15 mouse cellular contexts compared by ENCODE assay signal in genomic region chr15:81920546-81921217, GRCm38 (mm10). TPM values are rescaled to one million over a fixed set of nuclear protein-coding genes. Genes with fewer than 3 reads are reported as not detected.
A peak's percentile ranks its signal among the peaks of the same experiment; 100 is the strongest.
DNase-seq lines count a peak whose midpoint lies in the region; ATAC-seq lines count a peak whose summit lies in the region.
"Had no signal": no experiment of that assay in that cellular context is flagged by ENCODE, and none has a peak within 500 bp of the region (broad histone marks: within the 10 kb centered on the region; RNA-seq: fewer than 3 reads in every experiment).

No protein-coding gene starts in this region.

- H3K9me3 ChIP-seq in midbrain, embryonic 14.5 days (ENCODE audit: control insufficient read depth, low read length): no peaks in the 10 kb centered on the region
- no peaks in the 10 kb centered on the region for H3K9me3 ChIP-seq in midbrain, embryonic 11.5 days (ENCODE audit: control insufficient read depth, low read length)
- H3K9me3 ChIP-seq in neural tube, embryonic 14.5 days (ENCODE audit: control insufficient read depth, low read length): no peaks in the 10 kb centered on the region
- no peaks in the 10 kb centered on the region for H3K9me3 ChIP-seq in kidney, embryonic 14.5 days (ENCODE audit: control insufficient read depth, low read length)
- H3K9me3 ChIP-seq in liver, embryonic 11.5 days (ENCODE audit: control insufficient read depth, low read length): no peaks in the 10 kb centered on the region
- H3K9me3 ChIP-seq: lung, embryonic 15.5 days; stomach, embryonic 15.5 days had no signal

- H3K27me3 ChIP-seq in midbrain, embryonic 14.5 days (ENCODE audit: control insufficient read depth, insufficient read depth, low read length): no peaks in the 10 kb centered on the region
- no peaks in the 10 kb centered on the region for H3K27me3 ChIP-seq in midbrain, embryonic 11.5 days (ENCODE audit: control insufficient read depth, insufficient read depth, low read length)
- H3K27me3 ChIP-seq in neural tube, embryonic 14.5 days (ENCODE audit: control insufficient read depth, insufficient read depth, low read length): no peaks in the 10 kb centered on the region
- H3K27me3 ChIP-seq in kidney, embryonic 14.5 days (ENCODE audit: control insufficient read depth, insufficient read depth, low read length): no peaks in the 10 kb centered on the region
- H3K27me3 ChIP-seq in liver, embryonic 11.5 days (replicated peaks; ENCODE audit: control insufficient read depth, insufficient read depth, low read length): no peaks in the 10 kb centered on the region
- H3K27me3 ChIP-seq: lung, embryonic 15.5 days; Patski; stomach, embryonic 15.5 days had no signal

- H3K4me2 ChIP-seq in midbrain, embryonic 14.5 days (ENCODE audit: low read length): no peak overlapping the region
- H3K4me2 ChIP-seq in midbrain, embryonic 11.5 days: no peak overlapping the region
- no peak overlapping the region for H3K4me2 ChIP-seq in neural tube, embryonic 14.5 days (ENCODE audit: low read depth, low read length)
- no peak overlapping the region for H3K4me2 ChIP-seq in kidney, embryonic 14.5 days (replicated peaks; ENCODE audit: low read depth, low read length)
- H3K4me2 ChIP-seq in liver, embryonic 11.5 days: no peak overlapping the region
- H3K4me2 ChIP-seq: lung, embryonic 15.5 days; stomach, embryonic 15.5 days had no signal

- 0 out of 2 replicates have a peak, but pooled peaks have one; percentile 8 for ATAC-seq in frontal cortex, adult (ENCODE audit: low TSS enrichment)
- no peak for ATAC-seq in midbrain, embryonic 14.5 days (ENCODE audit: low FRiP score, low TSS enrichment)
- no peak for ATAC-seq in midbrain, embryonic 11.5 days (ENCODE audit: low FRiP score)
- no peak for ATAC-seq in neural tube, embryonic 14.5 days (ENCODE audit: low read depth)
- ATAC-seq in kidney, embryonic 14.5 days (ENCODE audit: low FRiP score, low TSS enrichment): no peak
- ATAC-seq in liver, embryonic 11.5 days (replicated peaks; ENCODE audit: low FRiP score): no peak
- ATAC-seq: Patski had no signal

- H3K27ac ChIP-seq in midbrain, embryonic 14.5 days (replicated peaks; ENCODE audit: low read depth, low read length): 0 out of 2 replicates have a peak overlapping the region, but pooled peaks have one; percentile 32
- no peak overlapping the region for H3K27ac ChIP-seq in midbrain, embryonic 11.5 days (ENCODE audit: low read depth, low read length)
- peak overlapping the region; percentile 17 for H3K27ac ChIP-seq in neural tube, embryonic 14.5 days (ENCODE audit: low read depth, low read length)
- H3K27ac ChIP-seq in kidney, embryonic 14.5 days (ENCODE audit: low read depth, low read length): no peak overlapping the region
- no peak overlapping the region for H3K27ac ChIP-seq in liver, embryonic 11.5 days (ENCODE audit: low read depth, low read length)
- H3K27ac ChIP-seq: lung, embryonic 15.5 days; stomach, embryonic 15.5 days had no signal

- peaks cover 10% of the 10 kb centered on the region for H3K4me1 ChIP-seq in midbrain, embryonic 14.5 days (ENCODE audit: control insufficient read depth, insufficient read depth, low read length)
- peaks cover 11% of the 10 kb centered on the region for H3K4me1 ChIP-seq in midbrain, embryonic 11.5 days (ENCODE audit: control insufficient read depth, insufficient read depth, low read length)
- H3K4me1 ChIP-seq in neural tube, embryonic 14.5 days (ENCODE audit: control insufficient read depth, insufficient read depth, low read length): peaks cover 9% of the 10 kb centered on the region
- peaks cover 20% of the 10 kb centered on the region for H3K4me1 ChIP-seq in kidney, embryonic 14.5 days (ENCODE audit: control insufficient read depth, insufficient read depth, low read length)
- peaks cover 18% of the 10 kb centered on the region for H3K4me1 ChIP-seq in liver, embryonic 11.5 days (replicated peaks; ENCODE audit: control insufficient read depth, insufficient read depth, low read length)

- DNase-seq in frontal cortex, postnatal 14 days (ENCODE audit: low spot score in 2 of 2): no peak
- no peak for DNase-seq in midbrain, embryonic 14.5 days
- no peak for DNase-seq in midbrain, embryonic 11.5 days (ENCODE audit: low spot score, missing footprints)
- peak; percentile 72 to 77 for DNase-seq in cerebellum, postnatal 25 days
- no peak for DNase-seq in liver, embryonic 11.5 days (ENCODE audit: low spot score)
- DNase-seq: adrenal gland, postnatal 10 days; gastrocnemius, postnatal 10 days; kidney, adult 18-20 months; retina, postnatal 1 day had no signal

- no peak overlapping the region for H3K9ac ChIP-seq in midbrain, embryonic 14.5 days (replicated peaks; ENCODE audit: low read length)
- H3K9ac ChIP-seq in midbrain, embryonic 11.5 days (ENCODE audit: low read length): no peak overlapping the region
- no peak overlapping the region for H3K9ac ChIP-seq in neural tube, embryonic 14.5 days (replicated peaks; ENCODE audit: low read depth, low read length)
- H3K9ac ChIP-seq in kidney, embryonic 14.5 days (ENCODE audit: low read depth, low read length): no peak overlapping the region
- H3K9ac ChIP-seq in liver, embryonic 11.5 days (ENCODE audit: low read depth, low read length): no peak overlapping the region
- H3K9ac ChIP-seq: lung, embryonic 15.5 days; stomach, embryonic 15.5 days had no signal

- 84% methylated on average over 10 of the region's 10 CpGs for WGBS in midbrain, embryonic 14.5 days
- WGBS in midbrain, embryonic 11.5 days: 89% methylated on average over 10 of the region's 10 CpGs
- WGBS in neural tube, embryonic 14.5 days: 77% methylated on average over 10 of the region's 10 CpGs
- 87% methylated on average over 10 of the region's 10 CpGs for WGBS in kidney, embryonic 14.5 days
- 87% methylated on average over 10 of the region's 10 CpGs for WGBS in liver, embryonic 11.5 days

- no peak overlapping the region for H3K4me3 ChIP-seq in midbrain, embryonic 14.5 days (replicated peaks; ENCODE audit: low read depth, low read length)
- no peak overlapping the region for H3K4me3 ChIP-seq in midbrain, embryonic 11.5 days (ENCODE audit: low read depth, low read length)
- H3K4me3 ChIP-seq in neural tube, embryonic 14.5 days (ENCODE audit: low read depth, low read length): no peak overlapping the region
- H3K4me3 ChIP-seq in kidney, embryonic 14.5 days (ENCODE audit: low read length): no peak overlapping the region
- no peak overlapping the region for H3K4me3 ChIP-seq in liver, embryonic 11.5 days (ENCODE audit: low read depth, low read length)
- H3K4me3 ChIP-seq: lung, embryonic 15.5 days; stomach, embryonic 15.5 days had no signal

- H3K36me3 ChIP-seq in midbrain, embryonic 14.5 days (ENCODE audit: control insufficient read depth, insufficient read depth, low read length): peaks cover 25% of the 10 kb centered on the region
- no peaks in the 10 kb centered on the region; the same call in none of the 2 replicates for H3K36me3 ChIP-seq in midbrain, embryonic 11.5 days (ENCODE audit: control insufficient read depth, insufficient read depth, low read length)
- H3K36me3 ChIP-seq in neural tube, embryonic 14.5 days (ENCODE audit: control insufficient read depth, insufficient read depth, low read length): peaks cover 8% of the 10 kb centered on the region; the same call in 1 of the 2 replicates
- H3K36me3 ChIP-seq in kidney, embryonic 14.5 days (ENCODE audit: control insufficient read depth, insufficient read depth, low read length): peaks cover 26% of the 10 kb centered on the region
- peaks cover 22% of the 10 kb centered on the region; the same call in 1 of the 2 replicates for H3K36me3 ChIP-seq in liver, embryonic 11.5 days (ENCODE audit: control insufficient read depth, insufficient read depth, low read length)

RNA-seq across cellular contexts. Expression of gene Polr3h, which starts 5.4 kb away (rescaled TPM):
- polyA plus RNA-seq in midbrain, embryonic 14.5 days (2014; fragmentation: Nextera tagmentation; extraction: Ambion mirVana): 67.7 and 74.2 TPM in 2 replicates
- polyA plus RNA-seq in midbrain, embryonic 11.5 days (2014; fragmentation: Nextera tagmentation; extraction: Ambion mirVana): 66.9 and 75.6 TPM in 2 replicates
- polyA plus RNA-seq in neural tube, embryonic 14.5 days (2014; fragmentation: Nextera tagmentation; extraction: Ambion mirVana): 88.1 and 98.4 TPM in 2 replicates
- 76.5 and 78.9 TPM in 2 replicates for polyA plus RNA-seq in kidney, embryonic 14.5 days (2014; fragmentation: Nextera tagmentation; extraction: Ambion mirVana)
- 131 and 134 TPM in 2 replicates for polyA plus RNA-seq in liver, embryonic 11.5 days (2014; fragmentation: Nextera tagmentation; extraction: Ambion mirVana)

RNA-seq across cellular contexts. Expression of gene Csdc2, which starts 15.9 kb away (rescaled TPM):
- polyA plus RNA-seq in midbrain, embryonic 14.5 days (2014; fragmentation: Nextera tagmentation; extraction: Ambion mirVana): 167 and 188 TPM in 2 replicates
- 18.0 and 18.9 TPM in 2 replicates for polyA plus RNA-seq in midbrain, embryonic 11.5 days (2014; fragmentation: Nextera tagmentation; extraction: Ambion mirVana)
- 170 and 208 TPM in 2 replicates for polyA plus RNA-seq in neural tube, embryonic 14.5 days (2014; fragmentation: Nextera tagmentation; extraction: Ambion mirVana)
- polyA plus RNA-seq in kidney, embryonic 14.5 days (2014; fragmentation: Nextera tagmentation; extraction: Ambion mirVana): 17.5 and 28.1 TPM in 2 replicates
- 3.7 and 3.9 TPM in 2 replicates for polyA plus RNA-seq in liver, embryonic 11.5 days (2014; fragmentation: Nextera tagmentation; extraction: Ambion mirVana)

RNA-seq across cellular contexts. Expression of gene Pmm1, which starts 40.0 kb away (rescaled TPM):
- 67.1 and 94.5 TPM in 2 replicates for polyA plus RNA-seq in midbrain, embryonic 14.5 days (2014; fragmentation: Nextera tagmentation; extraction: Ambion mirVana)
- polyA plus RNA-seq in midbrain, embryonic 11.5 days (2014; fragmentation: Nextera tagmentation; extraction: Ambion mirVana): 26.9 and 29.8 TPM in 2 replicates
- polyA plus RNA-seq in neural tube, embryonic 14.5 days (2014; fragmentation: Nextera tagmentation; extraction: Ambion mirVana): 78.6 and 96.6 TPM in 2 replicates
- polyA plus RNA-seq in kidney, embryonic 14.5 days (2014; fragmentation: Nextera tagmentation; extraction: Ambion mirVana): 28.3 and 33.0 TPM in 2 replicates
- 34.6 and 40.6 TPM in 2 replicates for polyA plus RNA-seq in liver, embryonic 11.5 days (2014; fragmentation: Nextera tagmentation; extraction: Ambion mirVana)

RNA-seq across cellular contexts. Expression of gene Aco2, which starts 48.6 kb away (rescaled TPM):
- 211 and 221 TPM in 2 replicates for polyA plus RNA-seq in midbrain, embryonic 14.5 days (2014; fragmentation: Nextera tagmentation; extraction: Ambion mirVana)
- 155 and 165 TPM in 2 replicates for polyA plus RNA-seq in midbrain, embryonic 11.5 days (2014; fragmentation: Nextera tagmentation; extraction: Ambion mirVana)
- 278 and 281 TPM in 2 replicates for polyA plus RNA-seq in neural tube, embryonic 14.5 days (2014; fragmentation: Nextera tagmentation; extraction: Ambion mirVana)
- 123 and 191 TPM in 2 replicates for polyA plus RNA-seq in kidney, embryonic 14.5 days (2014; fragmentation: Nextera tagmentation; extraction: Ambion mirVana)
- polyA plus RNA-seq in liver, embryonic 11.5 days (2014; fragmentation: Nextera tagmentation; extraction: Ambion mirVana): 177 and 185 TPM in 2 replicates

RNA-seq across cellular contexts. Expression of gene Phf5a, which starts 49.0 kb away (rescaled TPM):
- polyA plus RNA-seq in midbrain, embryonic 14.5 days (2014; fragmentation: Nextera tagmentation; extraction: Ambion mirVana): 139 and 149 TPM in 2 replicates
- 179 and 197 TPM in 2 replicates for polyA plus RNA-seq in midbrain, embryonic 11.5 days (2014; fragmentation: Nextera tagmentation; extraction: Ambion mirVana)
- polyA plus RNA-seq in neural tube, embryonic 14.5 days (2014; fragmentation: Nextera tagmentation; extraction: Ambion mirVana): 129 and 138 TPM in 2 replicates
- polyA plus RNA-seq in kidney, embryonic 14.5 days (2014; fragmentation: Nextera tagmentation; extraction: Ambion mirVana): 192 and 223 TPM in 2 replicates
- 224 and 237 TPM in 2 replicates for polyA plus RNA-seq in liver, embryonic 11.5 days (2014; fragmentation: Nextera tagmentation; extraction: Ambion mirVana)

Comparison
In these comparisons a context has a peak if more than half of its experiments do, and no peak if none do; other contexts are left out.
1. H3K27ac ChIP-seq: peak in midbrain, embryonic 14.5 days (single experiment) and neural tube, embryonic 14.5 days (single experiment); none in midbrain, embryonic 11.5 days (single experiment), kidney, embryonic 14.5 days (single experiment) and liver, embryonic 11.5 days (single experiment).
2. DNase-seq: peak in cerebellum, postnatal 25 days (2 of 2); none in frontal cortex, postnatal 14 days (0 of 2), midbrain, embryonic 14.5 days (single experiment), midbrain, embryonic 11.5 days (single experiment) and liver, embryonic 11.5 days (single experiment).